Mouse (Mus musculus): ENCODE measurements at regions not wholly inside any gene's neighbourhood (a gene's known extent, or its start where the extent isn't known, plus 50 kb on each side); places are given as distances from the start of the nearest gene placed in this dataset.
"Not testable (repeated sequence)": the region's sequence is repeated elsewhere in the genome, so short reads cannot be mapped to it uniquely, and the experiment has no call there.

- DNase-seq (ENCODE audit: inconsistent ontology term): no peak
Measured at GRCm38 (mm10) chr17:94866630-94867029, 116.8 kb upstream of the Mettl4 start.

GRCm38 (mm10) chr17:94864531-94865318 is 114.9 kb upstream of the Mettl4 start:
- DNase-seq (ENCODE audit: inconsistent ontology term): peak; percentile 79

- not testable (repeated sequence) for DNase-seq (ENCODE audit: inconsistent ontology term)
Measured at GRCm38 (mm10) chr17:94854698-94855097, 104.9 kb upstream of the Mettl4 start.

- DNase-seq (ENCODE audit: inconsistent ontology term): peak; percentile 89
Measured at GRCm38 (mm10) chr17:94834446-94835117, 84.8 kb upstream of the Mettl4 start.

GRCm38 (mm10) chr17:94834067-94834445 is 84.2 kb upstream of the Mettl4 start:
- DNase-seq (ENCODE audit: inconsistent ontology term): not testable (repeated sequence)

GRCm38 (mm10) chr17:94826415-94826814 is 76.6 kb upstream of the Mettl4 start:
- not testable (repeated sequence) for DNase-seq (ENCODE audit: inconsistent ontology term)

GRCm38 (mm10) chr17:94808758-94809157 is 58.9 kb upstream of the Mettl4 start:
- no peak for DNase-seq (ENCODE audit: inconsistent ontology term)

Data from Muller cell, postnatal 12 days (primary cell).